Mouse (Mus musculus): Measurements from ENCODE around the gene Hydin.

GRCm38 (mm10) chr8:110276259-110276560 lies 9.4 kb downstream of the Hydin start:
- TF ChIP-seq NRF1 (IDR thresholded peaks at IDR 0.05; ENCODE audit: insufficient read depth, low read depth, low read length, poor library complexity, severe bottlenecking) (no peak), CTCF (IDR thresholded peaks at IDR 0.05 in 2 of 3, conservative IDR thresholded peaks at IDR 0.05 in 1 of 3; ENCODE audit: control insufficient read depth in 1 of 3, insufficient read depth in 1 of 3, low read depth in 2 of 3, low read length in 3 of 3, poor library complexity in 1 of 3, severe bottlenecking in 1 of 3) (no peak), POLR2AphosphoS5 (IDR thresholded peaks at IDR 0.05; ENCODE audit: borderline replicate concordance, low read depth, low read length) (no peak), TAL1 (IDR thresholded peaks at IDR 0.05; ENCODE audit: low read length) (no peak), MEF2A (IDR thresholded peaks at IDR 0.05; ENCODE audit: extremely low read depth, insufficient replicate concordance, low read depth, low read length, poor library complexity, severe bottlenecking) (no peak), JUND (IDR thresholded peaks at IDR 0.05; ENCODE audit: low read depth, low read length) (no peak), RCOR1 (IDR thresholded peaks at IDR 0.05; ENCODE audit: low read depth, low read length) (no peak), MAFK (IDR thresholded peaks at IDR 0.05; ENCODE audit: borderline replicate concordance, low read depth, low read length) (no peak), MAX (IDR thresholded peaks at IDR 0.05; ENCODE audit: low read length) (no peak), ZC3H11A (IDR thresholded peaks at IDR 0.05; ENCODE audit: low read depth, low read length) (no peak), EP300 (IDR thresholded peaks at IDR 0.05; ENCODE audit: low read depth in 1 of 2, low read length in 2 of 2) (no peak), GATA1 (IDR thresholded peaks at IDR 0.05; ENCODE audit: low read depth, low read length) (no peak), ELF1 (IDR thresholded peaks at IDR 0.05; ENCODE audit: low read depth, low read length) (no peak)

All from MEL (cell line).